Mouse (Mus musculus) intestine, postnatal 0 days (tissue): ENCODE measurements around the gene Adamtsl3. TPM values are rescaled to one million over a fixed set of nuclear protein-coding genes. Genes with fewer than 3 reads are reported as not detected.

Source experiments
- ATAC-seq: fragments of 200-750 bp; cut with Nextera tagmentation; 2 replicates; pipeline ENCODE4 v1.8.0; 2017; ENCODE audit warnings: mild to moderate bottlenecking, moderate TSS enrichment, moderate library complexity
- H3K27ac ChIP-seq: fragments of 300-500 bp; sonication (generic); 2 replicates; pipeline ENCODE4 v1.5.1; 2014; ENCODE audit warnings: mild to moderate bottlenecking, low read depth, low read length, moderate library complexity
- H3K27me3 ChIP-seq: fragments of 300-500 bp; sonication (generic); replicated peaks from 2 replicates; pipeline ENCODE4 v1.6.1; 2014; ENCODE audit warnings: low read length, mixed read lengths; ENCODE audit not compliant: control insufficient read depth, insufficient read depth
- H3K36me3 ChIP-seq: fragments of 300-500 bp; sonication (generic); 2 replicates; pipeline ENCODE4 v1.6.1; 2014; ENCODE audit warnings: mild to moderate bottlenecking, moderate library complexity; ENCODE audit not compliant: control insufficient read depth, insufficient read depth
- H3K4me1 ChIP-seq: fragments of 300-500 bp; sonication (generic); replicated peaks from 2 replicates; pipeline ENCODE4 v1.6.1; 2014; ENCODE audit warnings: antibody characterized with exemption, low read length, mixed read lengths; ENCODE audit not compliant: control insufficient read depth, insufficient read depth
- H3K4me2 ChIP-seq: fragments of 300-500 bp; sonication (generic); replicated peaks from 2 replicates; pipeline ENCODE4 v1.6.1; 2014; ENCODE audit warnings: low read depth, mild to moderate bottlenecking, moderate library complexity
- H3K4me3 ChIP-seq: fragments of 300-500 bp; sonication (generic); 2 replicates; pipeline ENCODE4 v1.5.1; 2014; ENCODE audit warnings: low read depth, low read length
- H3K9ac ChIP-seq: fragments of 300-500 bp; sonication (generic); 2 replicates; pipeline ENCODE4 v1.6.1; 2014; ENCODE audit warnings: mild to moderate bottlenecking, low read depth, low read length
- H3K9me3 ChIP-seq: fragments of 300-500 bp; sonication (generic); 2 replicates; pipeline ENCODE4 v1.6.1; 2016; ENCODE audit warnings: mixed run types; ENCODE audit not compliant: control insufficient read depth
- CTCF ChIP-seq: sonication (generic); IDR thresholded peaks from 2 replicates; pipeline ENCODE4 v1.5.1; 2016; ENCODE audit warnings: low read depth, mild to moderate bottlenecking, control low read depth, antibody characterized with exemption, moderate library complexity
- WGBS: fragments of 180-500 bp; shearing (Covaris S2); extraction: QIAGEN DNeasy Blood & Tissue Kit; methylation state at CpG from one replicate; pipeline ENCODE4 v1.1.7; 2014; 5-methylcytosine and 5-hydroxymethylcytosine counted together
- polyA plus RNA-seq: library from polyadenylated mRNA; unstranded; fragments of >200 nt; fragmentation: Nextera tagmentation; extraction: Ambion mirVana; gene quantifications from 2 replicates; pipeline ENCODE4 v1.2.1, GENCODE M21; 2015

Adamtsl3 gene
- polyA plus RNA-seq, 1 experiment from 2014 or later = 0.96 TPM

- no peak for TF ChIP-seq CTCF
- no peaks in the 10 kb centered on the region for H3K4me1 ChIP-seq
- H3K9me3 ChIP-seq = no peaks in the 10 kb centered on the region
- no peak for ATAC-seq
- H3K27ac ChIP-seq = no peak overlapping the region
- no peaks in the 10 kb centered on the region for H3K27me3 ChIP-seq
- no peak overlapping the region for H3K9ac ChIP-seq
- no peak overlapping the region for H3K4me2 ChIP-seq
- H3K4me3 ChIP-seq = no peak overlapping the region
- 70% methylated on average over 3 of the region's 3 CpGs for WGBS
- no peaks in the 10 kb centered on the region for H3K36me3 ChIP-seq
These were observed 48.0 kb downstream of the Adamtsl3 start for GRCm38 (mm10) chr7:82383536-82383848.

GRCm38 (mm10) chr7:82387121-82387520 lies 51.6 kb downstream of the Adamtsl3 start:
- TF ChIP-seq CTCF = no peak
- Histone ChIP-seq H3K4me2 (no peak overlapping the region), H3K9me3 (no peaks in the 10 kb centered on the region), H3K4me1 (no peaks in the 10 kb centered on the region), H3K36me3 (no peaks in the 10 kb centered on the region), H3K27me3 (no peaks in the 10 kb centered on the region), H3K27ac (no peak overlapping the region), H3K9ac (no peak overlapping the region), H3K4me3 (no peak overlapping the region)
- no peak for ATAC-seq
- 93% methylated on average over 3 of the region's 3 CpGs for WGBS

DNA sequence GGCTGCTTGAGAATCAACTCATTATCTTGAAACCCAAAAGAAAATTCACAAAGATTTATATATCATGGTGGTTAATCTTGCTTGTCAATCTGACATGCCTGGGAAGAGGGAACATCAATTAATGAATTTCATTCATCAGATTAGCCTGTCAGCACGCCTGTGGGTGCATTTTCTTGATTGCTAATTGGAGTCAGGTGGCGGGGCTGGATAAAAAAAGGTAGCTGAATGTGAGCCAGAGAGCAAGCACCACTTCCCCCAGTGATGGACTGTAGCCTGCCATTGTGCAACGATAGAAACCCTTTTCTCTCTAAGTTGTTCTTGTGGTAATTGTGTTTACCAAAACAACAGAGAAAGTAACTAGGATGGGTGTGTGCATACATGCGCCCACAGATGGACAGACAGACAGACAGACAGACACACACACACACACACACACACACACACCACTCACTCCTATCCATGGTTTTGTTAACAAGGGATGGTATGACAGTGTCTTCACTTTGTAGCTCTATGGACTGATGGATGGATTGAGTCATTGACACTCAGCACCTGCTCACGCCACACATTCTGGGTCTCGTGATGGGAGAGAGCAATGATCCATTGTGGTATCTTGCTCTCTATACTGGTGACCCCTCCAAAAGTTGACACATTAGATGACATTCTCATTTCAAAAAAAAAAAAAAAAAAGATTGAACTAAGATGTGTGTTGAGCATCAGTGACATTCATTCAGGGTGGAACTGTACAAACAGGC lies 59.1 kb downstream of the Adamtsl3 start:
- Histone ChIP-seq H3K36me3 (no peaks in the 10 kb centered on the region), H3K27me3 (no peaks in the 10 kb centered on the region), H3K4me2 (no peak overlapping the region), H3K9ac (no peak overlapping the region), H3K9me3 (no peaks in the 10 kb centered on the region), H3K4me1 (no peaks in the 10 kb centered on the region), H3K4me3 (no peak overlapping the region), H3K27ac (no peak overlapping the region)
- no peak for TF ChIP-seq CTCF
- ATAC-seq = no peak
- WGBS = 83% methylated on average over 6 of the region's 6 CpGs

- Histone ChIP-seq H3K27me3 (no peaks in the 10 kb centered on the region), H3K4me3 (no peak overlapping the region), H3K36me3 (no peaks in the 10 kb centered on the region), H3K4me2 (no peak overlapping the region), H3K9me3 (no peaks in the 10 kb centered on the region), H3K4me1 (no peaks in the 10 kb centered on the region), H3K9ac (no peak overlapping the region), H3K27ac (no peak overlapping the region)
- WGBS = 86% methylated on average over 12 of the region's 12 CpGs
- no peak for ATAC-seq
- TF ChIP-seq CTCF = no peak
These were observed 59.7 kb downstream of the Adamtsl3 start for GRCm38 (mm10) chr7:82395239-82395638.

DNA sequence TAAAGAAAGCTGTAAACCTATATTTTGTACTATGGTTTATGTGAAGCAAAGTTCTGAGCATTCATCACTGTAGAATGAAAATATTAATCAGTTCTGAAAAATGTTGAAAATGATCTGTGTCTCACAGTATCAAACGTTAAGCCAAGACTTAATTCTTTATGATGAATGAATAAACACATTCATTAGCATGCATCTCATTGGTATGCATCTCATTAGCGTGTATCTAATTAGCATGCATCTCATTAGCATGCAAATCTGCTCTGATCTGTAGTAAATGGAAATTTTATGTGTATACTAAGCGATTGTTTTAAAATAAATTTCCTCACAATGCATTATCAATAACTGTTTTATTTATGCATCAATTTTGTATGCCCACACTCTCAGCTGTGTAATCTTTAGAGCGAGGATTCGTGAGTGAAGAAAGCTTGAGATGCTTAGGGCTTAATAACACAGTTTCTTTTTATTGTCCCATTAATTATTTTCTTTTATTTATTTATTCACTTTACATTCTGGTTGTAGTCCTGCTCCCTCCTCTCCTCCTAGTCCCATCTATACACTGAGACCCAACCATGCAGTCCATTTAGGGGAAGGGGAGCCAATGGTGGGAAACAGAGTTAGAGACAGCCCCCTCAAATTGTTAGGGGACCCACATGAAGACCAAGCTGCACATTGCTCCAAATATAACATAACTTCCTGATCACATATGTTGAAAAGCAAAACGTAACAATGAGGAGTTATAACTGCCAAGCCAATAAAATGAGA lies 60.4 kb downstream of the Adamtsl3 start:
- no peaks in the 10 kb centered on the region for H3K27me3 ChIP-seq
- H3K4me3 ChIP-seq = no peak overlapping the region
- H3K4me1 ChIP-seq = no peaks in the 10 kb centered on the region
- H3K36me3 ChIP-seq = no peaks in the 10 kb centered on the region
- H3K4me2 ChIP-seq = no peak overlapping the region
- no peak for ATAC-seq
- H3K9me3 ChIP-seq = no peaks in the 10 kb centered on the region
- no peak overlapping the region for H3K27ac ChIP-seq
- TF ChIP-seq CTCF = no peak
- H3K9ac ChIP-seq = no peak overlapping the region
- 71% methylated on average over 6 of the region's 6 CpGs for WGBS

- Histone ChIP-seq H3K27ac (no peak overlapping the region), H3K9ac (no peak overlapping the region), H3K4me2 (no peak overlapping the region), H3K36me3 (no peaks in the 10 kb centered on the region), H3K4me3 (no peak overlapping the region), H3K9me3 (no peaks in the 10 kb centered on the region), H3K4me1 (no peaks in the 10 kb centered on the region), H3K27me3 (no peaks in the 10 kb centered on the region)
- WGBS = 52% methylated on average over 5 of the region's 5 CpGs
- TF ChIP-seq CTCF = no peak
- no peak for ATAC-seq
These were observed 61.4 kb downstream of the Adamtsl3 start for GRCm38 (mm10) chr7:82396869-82397268.
